Mouse (Mus musculus): ENCODE results near the gene Tmem138. TPM values are rescaled to one million over a fixed set of nuclear protein-coding genes. Genes with fewer than 3 reads are reported as not detected.
"Not testable (repeated sequence)": the region's sequence is repeated elsewhere in the genome, so short reads cannot be mapped to it uniquely, and the experiment has no call there.

Tmem138 gene
- total RNA-seq, 4 experiments from 2014 or later, result 13.8 to 15.5 (median 14.5) TPM

GRCm38 (mm10) chr19:10580102-10580501 lies 2.9 kb upstream of the Tmem138 start:
- DNase-seq (ENCODE audit: low spot score in 2 of 2), result no peak

- DNase-seq (ENCODE audit: low spot score in 2 of 2), result no peak
Measured at GRCm38 (mm10) chr19:10569627-10570026, 7.5 kb downstream of the Tmem138 start.

DNA sequence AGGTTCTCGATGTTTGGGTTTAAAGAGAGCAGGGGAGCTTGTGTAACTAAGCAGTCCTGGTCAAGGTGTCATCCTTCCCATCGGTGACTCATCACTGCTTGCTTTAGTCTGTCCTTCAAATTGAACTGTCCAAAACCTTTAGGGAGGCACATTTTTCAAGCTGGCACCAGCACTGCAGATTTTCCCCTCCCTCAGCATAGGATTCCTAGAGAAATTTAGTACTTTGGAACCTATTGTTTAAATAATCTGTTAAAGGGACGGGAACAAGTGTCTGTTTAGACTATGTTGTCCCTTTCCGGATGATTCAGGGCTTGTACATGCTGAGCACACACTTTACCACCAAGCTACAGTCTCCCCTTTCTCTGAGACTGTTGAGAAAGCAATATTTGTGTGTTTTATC lies 11.9 kb downstream of the Tmem138 start:
- no peak for DNase-seq (ENCODE audit: low spot score in 2 of 2)

GRCm38 (mm10) chr19:10564278-10564677 lies 12.9 kb downstream of the Tmem138 start:
- no peak for DNase-seq (ENCODE audit: low spot score in 2 of 2)

- DNase-seq (ENCODE audit: low spot score in 2 of 2), result no peak
Measured at GRCm38 (mm10) chr19:10562351-10562750, 14.8 kb downstream of the Tmem138 start.

DNA sequence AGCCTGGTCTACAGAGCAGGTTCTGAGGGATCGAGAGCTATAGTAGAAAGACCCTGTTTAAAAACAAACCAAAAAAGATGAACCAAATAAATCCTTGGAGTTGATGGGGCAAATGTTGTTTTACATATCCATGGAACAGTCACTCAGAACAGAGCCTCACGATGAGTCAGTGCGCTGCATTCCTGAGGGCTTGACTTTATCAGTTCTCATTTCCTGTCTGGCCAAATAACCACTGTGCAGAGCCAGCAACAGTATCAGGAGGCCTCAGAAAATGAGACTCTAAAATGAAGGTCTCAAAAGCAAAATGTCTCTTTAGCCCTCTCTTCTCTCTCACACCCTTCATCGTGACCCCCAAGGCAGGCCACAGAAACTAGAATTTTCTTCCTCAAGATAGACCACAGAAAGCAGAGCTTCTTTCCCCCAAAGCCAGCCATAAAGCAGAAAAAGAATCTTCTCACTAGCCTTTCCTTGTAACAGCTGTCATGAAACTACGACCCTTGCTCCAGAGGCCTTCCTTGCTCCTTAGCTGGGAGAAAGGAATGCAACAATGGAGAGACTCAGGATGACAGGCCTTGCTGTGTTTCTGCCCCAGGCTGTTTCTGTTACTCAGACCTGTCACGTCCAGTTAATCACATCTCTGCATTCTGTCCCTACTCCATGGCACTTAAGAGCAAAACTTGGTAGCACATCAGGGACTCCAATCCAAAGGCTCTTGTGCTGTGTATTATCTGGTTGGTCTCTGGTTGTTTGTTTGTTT lies 15.4 kb downstream of the Tmem138 start:
- no peak for DNase-seq (ENCODE audit: low spot score in 2 of 2)

- no peak for DNase-seq (ENCODE audit: low spot score in 2 of 2)
Measured at GRCm38 (mm10) chr19:10560108-10560507, 17.1 kb downstream of the Tmem138 start.

DNA sequence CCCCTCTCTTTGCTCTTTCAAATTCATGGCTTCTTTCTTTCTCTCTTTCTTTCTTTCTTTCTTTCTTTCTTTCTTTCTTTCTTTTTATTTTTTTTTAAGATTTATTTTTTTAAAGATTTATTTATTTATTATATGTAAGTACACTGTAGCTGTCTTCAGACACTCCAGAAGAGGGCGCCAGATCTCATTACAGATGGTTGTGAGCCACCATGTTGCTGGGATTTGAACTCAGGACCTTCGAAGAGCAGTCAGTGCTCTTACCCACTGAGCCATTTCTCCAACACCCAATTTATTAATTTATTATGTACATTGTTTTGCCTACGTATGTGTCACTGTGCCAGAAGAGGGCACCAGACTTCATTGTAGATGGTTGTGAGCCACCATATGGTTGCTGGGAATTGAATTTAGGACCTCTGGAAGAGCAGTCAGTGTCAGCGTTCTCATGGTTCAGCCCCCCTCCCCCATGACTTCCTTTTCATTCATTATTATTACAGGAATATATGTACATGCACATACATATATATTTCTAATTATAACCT lies 19.3 kb downstream of the Tmem138 start:
- DNase-seq (ENCODE audit: low spot score in 2 of 2), result not testable (repeated sequence)

DNA sequence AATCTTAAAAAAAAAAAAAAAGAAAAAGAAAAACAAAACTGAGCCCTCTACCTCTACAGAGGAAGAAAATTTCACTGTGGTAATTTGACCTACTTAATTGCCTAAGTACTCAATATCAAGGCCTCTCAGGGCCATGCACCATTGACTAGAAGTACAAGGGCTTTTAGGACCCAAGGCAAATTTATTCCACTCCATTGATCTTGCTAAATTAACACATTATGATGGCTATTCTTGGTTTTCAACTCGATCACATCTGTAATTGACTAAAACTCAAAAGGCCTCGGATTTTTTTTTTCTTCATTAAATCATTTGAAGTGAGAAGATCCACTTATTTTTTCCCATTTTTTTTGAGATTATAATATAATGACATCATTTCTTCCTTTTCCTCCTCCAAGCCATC lies 19.7 kb downstream of the Tmem138 start:
- DNase-seq (ENCODE audit: low spot score in 2 of 2), result no peak

- no peak for DNase-seq (ENCODE audit: low spot score in 2 of 2)
Measured at GRCm38 (mm10) chr19:10557001-10557400, 20.2 kb downstream of the Tmem138 start.

GRCm38 (mm10) chr19:10555624-10556510 lies 21.3 kb downstream of the Tmem138 start, which contains the start of gene Tmem216:
Gene Tmem216, minus strand, starts transcription at chr19:10556238.
- DNase-seq (ENCODE audit: low spot score in 2 of 2), result peak; percentile 74 to 83

- DNase-seq (ENCODE audit: low spot score in 2 of 2), result no peak
Measured at GRCm38 (mm10) chr19:10539454-10539853, 37.7 kb downstream of the Tmem138 start.

DNA sequence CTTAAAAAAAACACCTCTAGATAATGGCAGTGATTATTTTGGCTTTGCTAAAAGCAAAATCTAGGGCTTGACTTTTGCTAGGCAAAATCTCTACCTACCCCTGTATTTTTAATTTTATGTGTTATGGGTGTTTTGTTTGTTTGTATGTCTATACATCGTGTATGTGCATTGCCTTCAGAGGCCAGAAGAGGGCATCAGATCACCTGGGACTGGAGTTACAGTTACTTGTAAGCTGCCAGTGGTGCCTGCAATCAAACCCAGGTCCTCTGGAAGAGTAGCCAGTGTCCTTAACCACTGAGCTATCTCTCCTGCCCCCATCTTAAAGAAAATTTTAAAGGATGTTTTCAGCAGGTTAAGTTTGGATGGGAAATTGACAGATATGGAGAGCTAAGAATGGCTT lies 47.1 kb downstream of the Tmem138 start:
- DNase-seq (ENCODE audit: low spot score in 2 of 2), result no peak

- no peak for DNase-seq (ENCODE audit: low spot score in 2 of 2)
Measured at GRCm38 (mm10) chr19:10525910-10526309, 51.3 kb downstream of the Tmem138 start, which contains the start of gene Sdhaf2. Gene Sdhaf2, minus strand, starts transcription at chr19:10526142.

DNA sequence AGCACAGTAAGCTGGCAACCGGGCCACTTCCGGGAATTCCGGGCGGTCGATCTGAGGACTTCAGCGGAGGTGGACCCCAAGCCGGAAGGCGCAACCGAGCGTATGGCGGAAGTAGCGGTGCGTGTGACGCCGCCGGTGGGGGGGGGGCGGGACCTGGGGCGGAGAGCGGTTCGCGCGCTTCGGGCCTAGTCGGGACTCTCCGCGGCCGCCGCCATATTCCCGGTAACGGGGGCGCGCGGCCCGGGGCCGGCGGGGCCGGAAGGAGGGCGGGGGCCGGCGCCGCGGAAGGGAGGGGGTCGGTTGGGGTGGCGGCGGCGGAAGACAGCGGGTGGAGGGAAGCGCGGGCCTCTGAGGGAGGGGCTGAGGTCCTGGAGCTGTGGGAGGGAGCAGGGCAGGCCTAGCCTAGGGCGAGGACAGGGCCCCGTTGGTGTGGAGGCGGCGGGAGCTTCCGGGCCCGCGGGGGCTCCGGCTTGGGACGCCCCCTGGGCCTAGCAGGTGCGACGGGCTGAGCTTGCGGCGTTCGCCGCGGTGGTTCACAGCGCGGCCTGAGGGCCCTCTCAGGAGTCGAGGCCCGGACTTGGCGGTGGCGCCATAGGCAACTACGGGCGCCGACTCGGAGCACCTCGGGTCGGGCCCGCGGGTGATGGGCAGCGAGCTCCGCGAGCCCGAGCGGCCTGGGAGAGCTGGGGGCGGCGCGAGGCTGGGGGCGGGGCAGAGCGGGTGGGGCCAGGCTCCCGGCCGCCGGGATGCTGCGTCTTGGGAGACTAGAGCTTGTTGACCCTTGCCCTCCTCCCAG lies 51.9 kb downstream of the Tmem138 start, which contains the start of gene Cpsf7:
Cpsf7 (plus strand) TSS at position 161 of the 796 bp plus-strand sequence.
- DNase-seq (ENCODE audit: low spot score in 2 of 2), result peak; percentile 71 to 87

DNA sequence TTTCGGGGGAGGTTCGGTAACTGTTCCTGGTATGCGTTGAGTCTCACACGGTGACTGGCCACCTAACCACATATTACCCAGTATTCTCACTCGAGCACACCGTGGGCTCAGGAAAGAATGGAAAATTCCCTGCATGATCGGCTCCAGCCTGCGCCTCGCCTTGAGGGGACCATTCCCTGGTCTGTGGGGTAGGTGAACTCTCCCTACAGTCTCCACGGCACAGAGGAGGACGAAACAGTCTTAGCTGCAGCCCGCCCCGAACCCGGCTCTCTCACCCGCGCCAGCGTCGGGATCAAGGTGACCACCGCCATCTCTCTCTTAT lies 52.4 kb downstream of the Tmem138 start:
- DNase-seq (ENCODE audit: low spot score in 2 of 2), result no peak

DNA sequence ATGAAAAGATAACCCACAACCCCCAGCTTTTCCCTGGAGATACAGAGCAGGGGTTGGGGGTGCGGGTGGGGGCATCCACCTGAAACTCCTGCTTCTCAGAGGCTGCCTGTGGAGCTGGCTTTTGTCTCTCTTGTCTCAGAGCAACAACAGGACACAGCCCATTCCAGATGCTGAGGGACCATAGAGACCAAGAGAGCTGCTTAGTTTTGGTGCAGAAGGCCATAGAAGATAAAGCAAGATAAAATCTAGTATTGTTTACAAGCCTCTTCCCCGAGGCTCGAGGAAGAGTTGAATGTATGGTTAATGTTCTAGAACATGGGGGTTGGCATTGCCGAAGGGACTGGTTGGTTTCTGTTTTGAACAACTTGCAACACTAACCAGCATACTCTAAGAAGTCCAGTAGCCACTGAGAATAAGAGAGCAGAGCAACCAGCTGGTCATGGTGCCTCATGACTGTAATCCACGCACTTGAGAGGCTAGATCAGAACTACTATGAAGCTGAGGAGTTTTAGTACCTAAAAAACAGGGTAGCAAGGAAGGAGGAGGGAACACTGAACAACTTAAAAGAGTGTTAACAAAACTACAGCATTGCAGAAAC lies 53.6 kb downstream of the Tmem138 start:
- no peak for DNase-seq (ENCODE audit: low spot score in 2 of 2)

- DNase-seq (ENCODE audit: low spot score in 2 of 2), result no peak
Measured at GRCm38 (mm10) chr19:10521926-10522325, 55.2 kb downstream of the Tmem138 start.
